Mouse (Mus musculus): ENCODE measurements at regions not wholly inside any gene's neighbourhood (a gene's known extent, or its start where the extent isn't known, plus 50 kb on each side); places are given as distances from the start of the nearest gene placed in this dataset.

GRCm38 (mm10) chr2:133498717-133499143, 53.2 kb upstream of the Bmp2 start:
- no peak for DNase-seq (ENCODE audit: low spot score)

GRCm38 (mm10) chr2:133499904-133500303, 52.1 kb upstream of the Bmp2 start:
- no peak for DNase-seq (ENCODE audit: low spot score)
